Mouse (Mus musculus) E14TG2a.4 (cell line): Measurements from ENCODE around the gene Scube1.

Experiments used
- H3K27me3 ChIP-seq: 2 replicates; pipeline ENCODE4 v1.6.1; 2014; ENCODE audit warnings: low read length, control low read depth; ENCODE audit not compliant: insufficient read depth
- H3K36me3 ChIP-seq: 2 replicates; pipeline ENCODE4 v1.6.1; 2014; ENCODE audit warnings: low read length, control low read depth; ENCODE audit not compliant: insufficient read depth
- H3K4me1 ChIP-seq: replicated peaks from 2 replicates; pipeline ENCODE4 v1.6.1; 2014; ENCODE audit warnings: low read depth, low read length, control low read depth
- H3K4me3 ChIP-seq: replicated peaks from 2 replicates; pipeline ENCODE4 v1.5.1; 2014; ENCODE audit warnings: mild to moderate bottlenecking, low read length
- H3K9me3 ChIP-seq: 2 replicates; pipeline ENCODE4 v1.6.1; 2014; ENCODE audit warnings: low read length, control low read depth
- CTCF ChIP-seq: conservative IDR thresholded peaks from 2 replicates; pipeline ENCODE4 v1.5.1; 2014; ENCODE audit warnings: low read length
- NANOG ChIP-seq: IDR thresholded peaks from 2 replicates; pipeline ENCODE4 v1.6.1; 2014; ENCODE audit warnings: borderline replicate concordance, low read length, mixed read lengths
- POU5F1 ChIP-seq: IDR thresholded peaks from 2 replicates; pipeline ENCODE4 v1.6.1; 2014; ENCODE audit warnings: low read length, borderline replicate concordance

The Scube1 gene

GRCm38 (mm10) chr15:83700593-83700923 is 24.3 kb downstream of the Scube1 start:
- Histone ChIP-seq H3K4me1 (no peaks in the 10 kb centered on the region), H3K27me3 (no peaks in the 10 kb centered on the region; the same call in 1 of the 2 replicates), H3K9me3 (peaks cover 21% of the 10 kb centered on the region), H3K4me3 (no peak overlapping the region), H3K36me3 (no peaks in the 10 kb centered on the region)
- TF ChIP-seq CTCF (no peak), POU5F1 (no peak), NANOG (no peak)

DNA sequence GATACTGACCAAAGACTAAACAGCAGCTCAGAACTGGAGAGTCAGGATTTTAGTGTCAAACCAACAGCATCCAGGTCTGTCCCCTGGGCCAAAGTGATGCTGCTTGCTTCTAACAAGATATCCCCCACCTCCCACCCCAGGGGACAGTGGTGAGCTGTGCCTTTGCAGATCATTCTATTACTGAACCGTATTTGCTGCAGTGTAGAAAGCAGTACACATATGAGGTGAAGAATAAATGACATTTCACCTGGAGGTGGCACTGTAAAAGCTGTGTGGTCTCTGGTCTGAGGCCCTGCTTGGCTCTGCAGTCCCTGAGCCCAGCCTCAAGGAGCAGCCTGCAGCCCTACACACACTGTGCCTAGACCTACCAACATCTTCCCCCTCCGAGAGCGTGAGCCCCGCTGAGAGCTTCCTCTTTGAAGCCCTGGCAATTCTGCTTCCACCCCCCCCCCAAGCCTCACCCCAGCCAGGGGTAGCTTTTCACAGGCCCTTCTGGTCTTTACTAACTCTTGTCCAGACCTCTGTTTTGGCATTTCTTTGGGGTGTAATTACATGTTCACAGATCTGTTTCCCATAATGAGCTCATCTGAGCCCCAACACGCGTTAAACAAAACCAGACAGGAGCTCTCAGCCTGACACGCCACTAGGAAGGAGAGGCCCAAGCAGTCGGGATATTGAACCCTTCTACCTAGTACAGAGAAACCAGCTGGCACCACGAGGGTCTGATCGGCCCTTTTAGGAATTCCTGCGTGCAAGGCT is 24.8 kb downstream of the Scube1 start:
- H3K9me3 ChIP-seq = peaks cover 27% of the 10 kb centered on the region
- no peaks in the 10 kb centered on the region for H3K4me1 ChIP-seq
- H3K36me3 ChIP-seq = no peaks in the 10 kb centered on the region
- H3K4me3 ChIP-seq = no peak overlapping the region
- H3K27me3 ChIP-seq = no peaks in the 10 kb centered on the region; the same call in 1 of the 2 replicates
- TF ChIP-seq POU5F1 (no peak), NANOG (no peak), CTCF (no peak)

DNA sequence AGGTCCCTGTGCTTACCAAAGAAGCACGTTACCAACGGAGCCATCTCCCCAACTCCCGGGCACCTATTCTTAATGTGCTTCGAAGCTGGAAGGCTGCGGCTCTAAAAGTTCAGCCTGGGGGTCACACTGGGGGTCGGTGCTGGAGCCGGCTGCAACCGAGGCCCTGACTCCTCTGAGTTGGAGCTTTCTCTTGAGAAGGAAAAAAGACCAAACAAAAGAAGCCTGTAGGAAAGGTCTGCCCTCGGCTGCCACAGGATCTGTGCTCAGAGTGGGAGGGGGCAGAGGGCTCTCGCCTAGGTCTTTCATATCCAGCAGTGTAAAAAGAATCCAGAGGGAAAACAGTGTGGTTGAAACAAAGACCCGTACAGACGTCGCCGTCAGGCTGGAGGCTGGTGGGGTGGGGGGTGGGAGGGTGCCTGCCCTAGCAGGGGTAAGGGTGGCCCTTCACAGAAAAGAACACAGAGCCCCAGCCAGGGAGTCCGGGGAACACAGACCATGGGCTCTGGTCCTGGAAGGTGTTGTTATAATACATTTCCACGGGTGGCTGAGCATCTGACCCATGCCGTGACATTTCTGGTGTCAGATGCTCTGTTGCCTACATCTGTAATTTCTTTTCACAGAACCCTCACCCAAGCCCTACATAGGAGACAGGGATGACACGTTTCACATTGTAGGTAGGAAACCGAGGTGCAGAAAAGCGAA is 25.5 kb downstream of the Scube1 start:
- Histone ChIP-seq H3K4me3 (no peak overlapping the region), H3K9me3 (peaks cover 34% of the 10 kb centered on the region), H3K4me1 (no peaks in the 10 kb centered on the region), H3K27me3 (no peaks in the 10 kb centered on the region; the same call in 1 of the 2 replicates), H3K36me3 (no peaks in the 10 kb centered on the region)
- no peak for TF ChIP-seq CTCF
- TF ChIP-seq NANOG = no peak
- no peak for TF ChIP-seq POU5F1

- Histone ChIP-seq H3K27me3 (no peaks in the 10 kb centered on the region; the same call in 1 of the 2 replicates), H3K9me3 (peaks cover 51% of the 10 kb centered on the region)
These were observed 28.0 kb downstream of the Scube1 start for GRCm38 (mm10) chr15:83696681-83697381.

GRCm38 (mm10) chr15:83695159-83695558 is 29.7 kb downstream of the Scube1 start:
- TF ChIP-seq CTCF (no peak), NANOG (no peak), POU5F1 (no peak)
- Histone ChIP-seq H3K27me3 (no peaks in the 10 kb centered on the region; the same call in 1 of the 2 replicates), H3K36me3 (no peaks in the 10 kb centered on the region), H3K4me1 (peaks cover 2% of the 10 kb centered on the region; the same call in 1 of the 2 replicates), H3K9me3 (peaks cover 41% of the 10 kb centered on the region), H3K4me3 (no peak overlapping the region)

More at GRCm38 (mm10) chr15:83696681-83697381, 28.0 kb downstream of the Scube1 start:
- no peak for TF ChIP-seq POU5F1
- TF ChIP-seq NANOG = no peak
- TF ChIP-seq CTCF = no peak
- Histone ChIP-seq H3K4me3 (no peak overlapping the region), H3K36me3 (no peaks in the 10 kb centered on the region), H3K4me1 (no peaks in the 10 kb centered on the region)

DNA sequence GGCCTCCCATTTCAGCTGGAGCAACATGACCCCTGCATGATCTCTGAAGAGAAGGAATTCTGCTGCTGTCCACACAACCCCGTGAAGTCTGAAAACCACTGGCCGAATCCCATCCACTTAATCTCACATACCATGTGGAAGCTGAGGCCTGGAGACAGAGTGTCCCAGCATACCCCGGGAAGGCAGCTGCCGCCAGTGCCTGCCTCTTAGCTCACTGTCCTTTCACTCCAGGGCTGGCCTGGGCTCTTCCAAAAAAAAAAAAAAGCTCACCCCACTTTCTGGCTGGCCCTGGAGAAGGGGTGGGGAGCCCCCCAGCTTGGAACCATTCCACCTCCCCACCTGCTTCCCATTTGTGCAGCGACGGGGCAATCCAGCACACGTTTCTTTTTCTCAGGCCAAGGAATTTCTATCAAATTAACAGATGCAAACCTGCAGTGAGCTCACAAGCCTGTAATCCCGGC is 32.9 kb downstream of the Scube1 start:
- Histone ChIP-seq H3K36me3 (no peaks in the 10 kb centered on the region), H3K4me3 (no peak overlapping the region), H3K27me3 (no peaks in the 10 kb centered on the region), H3K4me1 (peaks cover 14% of the 10 kb centered on the region; the same call in 1 of the 2 replicates), H3K9me3 (peaks cover 32% of the 10 kb centered on the region)
- TF ChIP-seq POU5F1 (no peak), CTCF (no peak), NANOG (no peak)

DNA sequence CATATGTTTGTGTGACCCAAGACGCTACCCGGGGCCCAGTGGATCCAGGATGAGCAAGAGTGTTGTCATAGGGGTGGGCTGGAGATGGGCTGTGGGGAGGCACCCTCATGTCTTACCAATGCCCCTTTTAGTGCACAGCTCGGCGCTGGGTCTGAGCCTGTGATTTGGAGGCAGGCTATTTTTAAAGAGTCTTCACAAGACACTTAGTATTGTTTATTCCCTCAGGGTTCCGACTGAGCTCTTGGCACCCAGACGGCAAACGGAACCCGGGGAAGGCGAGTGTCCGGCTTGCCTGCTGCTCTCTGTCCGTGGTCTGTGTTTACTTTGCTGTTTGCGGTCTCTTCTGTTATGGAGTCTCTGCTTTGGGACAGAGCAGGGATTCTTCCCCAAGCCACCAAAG is 34.9 kb downstream of the Scube1 start:
- peaks cover 23% of the 10 kb centered on the region for H3K9me3 ChIP-seq
- 0 out of 2 replicates have a peak overlapping the region, but pooled peaks have one; percentile 14 for H3K4me3 ChIP-seq
- TF ChIP-seq CTCF (no peak), POU5F1 (no peak), NANOG (no peak)
- H3K4me1 ChIP-seq = peaks cover 14% of the 10 kb centered on the region; the same call in 1 of the 2 replicates
- H3K36me3 ChIP-seq = no peaks in the 10 kb centered on the region
- H3K27me3 ChIP-seq = no peaks in the 10 kb centered on the region

GRCm38 (mm10) chr15:83686601-83687000 is 38.2 kb downstream of the Scube1 start:
- Histone ChIP-seq H3K4me3 (no peak overlapping the region), H3K9me3 (no peaks in the 10 kb centered on the region), H3K4me1 (peaks cover 24% of the 10 kb centered on the region; the same call in 1 of the 2 replicates), H3K27me3 (no peaks in the 10 kb centered on the region; the same call in 1 of the 2 replicates), H3K36me3 (no peaks in the 10 kb centered on the region)
- TF ChIP-seq POU5F1 = no peak
- TF ChIP-seq CTCF = no peak
- TF ChIP-seq NANOG = no peak
